Mouse (Mus musculus): ENCODE results near the gene Slc35f6.

DNA sequence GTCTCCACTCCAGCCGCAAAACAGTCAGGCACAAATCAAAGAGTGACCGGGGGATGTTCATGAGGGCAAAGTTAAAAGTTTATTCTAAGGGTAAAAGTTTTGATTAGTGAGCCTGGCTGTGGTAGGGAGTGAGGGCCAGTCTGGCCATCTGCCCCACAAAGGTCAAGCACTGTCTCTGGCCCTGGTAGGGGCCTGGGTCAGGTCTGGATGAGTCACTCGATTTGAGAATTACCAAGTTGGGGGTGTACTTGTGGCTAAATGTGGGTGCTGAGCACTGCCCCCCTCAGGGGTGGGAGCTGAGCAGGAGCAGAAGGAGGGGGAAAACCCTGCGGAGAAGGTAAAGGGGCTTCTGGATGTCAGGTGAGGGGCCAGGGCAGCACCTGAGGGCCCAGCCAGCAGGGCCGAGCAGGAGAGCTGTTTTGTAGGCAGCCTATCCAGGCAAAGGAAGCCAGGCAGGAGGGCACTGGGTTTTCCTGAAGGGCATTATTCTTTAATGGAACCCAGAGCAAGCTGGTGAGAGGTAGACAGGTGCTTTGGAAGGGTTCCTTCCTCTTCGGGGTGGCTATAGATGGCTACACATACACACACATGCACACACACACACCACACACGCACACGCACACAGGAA, 29.2 kb upstream of the Slc35f6 start:
- TF ChIP-seq CTCF (IDR thresholded peaks at IDR 0.05; ENCODE audit: low read depth): no peak
- TF ChIP-seq EP300 (IDR thresholded peaks at IDR 0.05; ENCODE audit: low read depth): no peak

All from liver, embryonic 14.5 days (tissue).